Mouse (Mus musculus) spleen, adult 18-20 months (tissue): ENCODE data around the gene Morc2a.

Experiments
- DNase-seq, 2 experiments: peaks; one replicate each; pipeline ENCODE4 v3.0.0; 2022; ENCODE audit warnings: mixed read lengths in 2 of 2

Morc2a gene

DNA sequence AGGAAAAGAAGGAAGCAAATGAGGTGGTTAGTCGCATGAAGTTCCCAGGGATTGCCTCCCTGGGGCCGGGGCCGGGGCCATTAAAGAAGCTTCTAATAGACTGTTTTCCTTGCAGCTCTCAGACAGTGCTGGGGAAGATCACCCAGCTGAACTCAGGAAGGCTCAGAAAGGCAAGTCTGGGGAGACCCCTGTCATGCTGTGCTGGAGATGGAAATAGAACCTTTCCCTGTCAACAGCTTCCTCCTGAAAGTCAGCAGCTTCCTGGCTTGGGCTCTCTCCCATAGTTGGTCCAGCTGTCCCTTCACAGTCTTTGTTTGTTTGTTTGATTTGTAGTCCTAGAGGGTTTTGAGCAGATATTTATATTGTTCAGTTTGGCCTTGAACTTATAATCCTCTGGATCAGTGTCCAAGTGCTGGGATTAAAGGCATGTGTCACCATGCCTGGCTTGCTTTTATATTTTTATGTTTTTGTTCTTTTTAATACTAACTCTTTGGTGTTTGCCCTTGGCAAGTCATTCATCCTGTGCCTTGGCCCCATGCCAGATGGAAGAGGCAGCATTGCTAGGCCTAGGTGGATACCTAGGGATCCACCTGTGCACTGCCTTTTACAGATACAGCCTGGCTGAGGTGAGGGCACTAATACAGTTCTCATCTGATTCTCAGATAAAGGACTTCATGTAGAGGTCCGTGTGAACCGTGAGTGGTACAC lies 35.9 kb downstream of the Morc2a start:
- no peak for DNase-seq

DNA sequence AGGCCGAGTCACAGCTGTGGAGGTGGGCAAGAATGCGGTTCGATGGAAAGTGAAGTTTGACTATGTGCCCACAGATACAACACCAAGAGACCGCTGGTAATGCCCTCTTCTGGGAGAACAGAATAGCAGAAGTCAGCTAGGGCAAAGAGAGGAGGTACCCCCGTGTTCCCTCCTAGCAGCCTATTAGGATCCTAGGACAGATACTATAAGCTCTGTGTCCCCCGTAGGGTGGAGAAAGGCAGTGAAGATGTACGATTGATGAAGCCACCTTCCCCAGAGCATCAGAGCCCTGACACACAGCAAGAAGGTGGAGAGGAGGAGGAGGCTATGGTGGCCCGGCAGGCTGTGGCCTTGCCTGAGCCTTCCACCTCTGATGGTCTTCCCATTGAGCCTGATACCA lies 36.4 kb downstream of the Morc2a start:
- DNase-seq: no peak

DNA sequence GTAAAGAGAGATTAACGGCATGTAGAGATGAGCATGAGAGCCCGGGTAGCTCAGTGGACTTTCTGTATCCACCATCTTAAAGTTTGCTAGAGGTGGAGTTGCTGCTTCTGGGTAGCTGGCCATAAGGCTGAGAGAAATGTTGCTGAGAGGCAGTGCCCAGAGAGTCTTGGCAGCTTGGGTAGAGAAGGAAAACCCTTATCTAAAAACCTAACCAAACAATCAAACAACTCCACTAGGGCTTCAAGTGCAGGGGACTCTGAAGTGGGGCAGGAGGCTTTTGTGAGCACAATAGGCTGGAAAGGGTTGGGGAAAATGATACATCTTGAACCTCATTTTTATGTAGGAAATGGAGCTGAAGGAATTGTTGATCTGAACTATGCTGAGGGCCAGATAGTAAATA lies 37.3 kb downstream of the Morc2a start:
- DNase-seq: no peak

DNA sequence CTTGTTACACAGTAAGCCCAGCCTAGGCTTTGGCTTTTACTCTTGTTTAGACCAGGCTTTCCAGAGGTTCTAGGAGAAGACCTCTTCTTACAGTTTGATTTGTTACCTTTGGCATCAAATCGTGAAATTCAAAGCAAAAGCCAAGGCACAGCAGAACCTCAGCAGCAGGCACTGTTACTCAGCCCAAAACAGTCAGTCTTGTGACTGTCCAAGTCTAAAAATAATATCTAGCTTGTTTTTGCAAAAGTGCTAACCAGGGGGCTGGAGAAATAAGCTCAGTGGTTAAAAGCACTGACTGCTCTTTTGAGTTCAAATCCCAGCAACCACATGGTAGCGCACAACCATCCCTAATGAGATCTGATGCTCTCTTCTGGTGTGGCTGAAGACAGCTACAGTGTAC lies 37.9 kb downstream of the Morc2a start:
- DNase-seq: no peak

DNA sequence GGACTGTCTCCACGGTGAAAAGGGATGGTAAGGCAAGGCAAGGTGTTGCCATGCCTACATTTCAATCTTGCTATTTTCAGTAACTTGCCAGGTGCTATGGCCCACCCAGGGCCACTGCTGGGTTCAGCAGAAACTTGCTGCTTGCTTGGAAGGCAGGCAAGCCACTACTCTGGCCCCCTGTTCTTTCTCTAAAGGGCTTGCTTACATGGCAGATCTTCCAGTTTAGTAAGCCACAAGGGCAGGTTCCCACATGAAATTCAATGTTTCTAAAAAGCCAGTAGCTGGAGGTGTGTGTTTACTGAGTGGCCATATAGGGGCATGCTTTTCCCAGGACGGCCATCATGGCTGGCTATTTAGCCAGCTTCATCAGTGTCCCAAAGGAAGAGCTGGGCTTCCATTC lies 42.8 kb downstream of the Morc2a start:
- DNase-seq: no peak

DNA sequence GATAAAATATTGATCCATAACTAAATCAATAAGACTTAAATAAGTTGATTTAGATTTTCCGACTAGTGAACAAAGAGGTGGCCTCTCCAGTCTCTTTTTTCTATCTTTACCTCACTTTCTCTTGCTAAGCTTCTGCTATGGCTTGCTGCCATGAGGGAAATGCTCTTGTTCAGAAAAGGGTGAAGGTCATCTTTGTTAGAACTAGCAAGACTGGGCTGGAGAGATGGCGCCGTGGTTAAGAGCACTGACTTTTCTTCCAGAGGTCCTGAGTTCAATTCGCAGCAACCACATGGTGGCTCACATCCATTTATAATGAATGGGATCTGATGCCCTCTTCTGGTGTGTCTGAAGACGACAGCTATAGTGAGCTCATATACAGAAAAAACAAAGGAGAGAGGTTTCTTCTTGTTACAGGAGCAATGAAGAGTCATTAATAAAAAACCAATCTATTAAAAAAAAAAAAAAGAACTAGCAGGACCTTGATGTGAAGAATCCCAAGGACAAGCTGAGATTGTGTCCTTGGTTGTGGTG lies 47.2 kb downstream of the Morc2a start:
- DNase-seq: no peak

DNA sequence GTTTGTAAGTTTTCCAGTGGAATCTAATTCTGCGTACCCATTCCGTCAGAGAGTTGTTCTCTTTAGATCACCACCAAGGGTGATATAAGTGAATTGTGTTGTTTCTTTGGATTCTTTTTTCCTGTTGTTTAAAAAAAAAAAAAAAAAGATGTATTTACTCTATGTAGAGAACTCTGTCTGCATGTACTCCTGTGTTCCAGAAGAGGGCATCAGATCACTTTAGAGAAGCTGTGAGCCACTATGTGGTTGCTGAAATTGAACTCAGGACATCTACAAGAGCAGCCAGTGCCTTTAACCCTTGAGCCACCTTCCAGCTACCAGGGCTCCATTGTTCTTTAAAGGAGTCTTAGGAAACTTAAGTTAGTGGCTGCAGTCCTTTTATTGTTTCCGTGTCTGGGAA lies 48.5 kb downstream of the Morc2a start:
- no peak for DNase-seq

DNA sequence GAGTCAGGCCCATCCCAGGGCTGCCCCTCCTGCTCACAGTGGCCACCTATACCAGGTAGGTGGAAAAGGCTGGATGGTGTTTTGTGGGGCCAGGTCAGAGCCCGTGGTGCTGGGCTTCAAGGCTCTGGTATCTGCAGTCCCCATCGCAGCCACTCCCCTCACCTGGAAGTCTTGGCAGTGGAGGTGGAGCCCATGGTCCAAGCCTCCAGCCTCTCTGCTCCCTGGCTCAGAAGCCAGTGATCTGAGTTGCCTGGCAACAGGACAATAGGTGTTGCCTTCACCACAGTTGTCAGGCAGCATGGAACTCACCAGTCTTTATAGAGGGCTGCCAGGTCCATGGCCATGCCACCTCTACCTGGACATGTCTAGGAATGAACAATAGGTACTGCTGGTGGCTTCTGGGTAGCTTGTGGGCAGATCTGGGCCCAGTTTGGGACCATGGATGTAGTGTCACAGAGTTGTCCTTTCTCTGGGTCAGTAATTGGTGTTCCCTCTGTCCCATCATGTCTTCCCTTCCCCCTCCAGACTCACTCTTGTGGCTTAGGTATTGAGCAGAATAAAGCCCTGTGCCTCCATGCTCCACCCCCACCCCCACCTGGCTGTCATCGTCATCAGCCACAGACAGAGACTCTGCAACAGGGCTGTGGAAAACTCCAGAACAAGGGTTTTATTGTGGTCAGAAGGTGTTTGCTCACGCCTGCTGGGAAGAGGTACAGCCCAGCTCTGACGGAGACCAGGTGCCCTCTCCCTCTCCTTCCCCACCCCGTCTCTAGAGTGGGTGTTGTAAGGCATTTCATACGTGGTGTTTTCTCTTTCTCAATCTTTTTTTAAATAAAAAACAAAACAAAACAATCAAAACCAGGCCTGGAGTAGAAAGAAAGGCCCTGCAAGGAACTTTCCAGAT lies 54.4 kb downstream of the Morc2a start:
- DNase-seq: no peak

DNA sequence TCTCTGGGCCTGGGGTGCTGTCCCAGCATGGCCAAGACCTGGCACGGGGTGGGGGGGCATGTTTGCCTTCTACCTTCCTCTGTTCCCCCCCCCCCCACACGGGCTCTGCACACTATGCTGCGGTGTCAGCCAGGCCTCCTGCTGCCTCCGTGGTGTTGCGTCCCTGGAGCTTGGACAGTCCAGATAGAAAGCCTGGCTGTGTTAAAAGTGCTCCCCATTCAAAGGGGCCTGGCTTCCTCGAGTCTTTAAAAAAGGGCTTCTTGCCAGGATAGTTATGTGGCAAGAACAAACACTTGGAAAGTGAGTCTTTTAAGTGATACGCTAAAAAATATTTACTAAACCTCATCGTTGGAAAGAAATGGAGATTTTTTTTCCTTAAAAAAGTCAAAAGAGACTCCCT lies 55.4 kb downstream of the Morc2a start:
- no peak for DNase-seq

DNA sequence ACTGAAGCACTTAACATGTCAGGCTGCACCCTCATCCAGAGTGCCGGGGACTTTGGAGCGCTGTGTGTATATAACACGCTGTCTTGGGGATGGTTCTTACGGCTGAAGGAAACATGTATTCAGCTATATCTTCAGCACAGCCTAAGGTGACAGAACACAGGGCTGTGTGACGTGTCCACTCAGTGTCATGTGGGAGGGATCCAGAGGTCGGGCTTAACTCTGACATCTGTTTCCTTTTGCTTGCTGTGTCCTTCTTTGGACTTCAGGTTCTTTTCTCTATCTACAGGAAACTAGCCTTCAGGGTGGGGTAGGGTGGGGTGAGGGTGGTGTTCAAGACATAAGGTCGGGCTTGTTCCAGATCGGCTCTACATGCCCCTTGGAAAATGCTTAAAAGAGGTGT lies 58.1 kb downstream of the Morc2a start:
- no peak for DNase-seq

DNA sequence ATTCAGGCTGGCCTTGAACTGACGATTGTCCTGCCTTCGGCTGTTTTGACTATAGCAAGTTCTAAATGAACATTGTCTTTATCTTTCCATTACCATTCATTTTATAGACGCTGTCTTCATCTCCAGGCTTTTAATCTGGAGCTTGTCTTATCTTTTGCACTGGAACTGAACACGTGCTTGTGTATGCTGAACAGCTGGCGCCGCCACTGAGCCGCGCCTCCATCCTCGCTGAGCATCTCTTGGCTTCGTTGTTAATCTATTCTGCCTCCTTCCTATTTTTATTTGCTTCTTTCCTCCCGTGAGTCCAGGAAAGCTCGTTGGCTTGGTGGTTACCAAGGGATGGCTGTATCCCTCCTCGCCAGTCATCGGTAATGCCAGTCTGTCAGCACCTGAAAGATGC lies 61.2 kb downstream of the Morc2a start:
- no peak for DNase-seq

DNA sequence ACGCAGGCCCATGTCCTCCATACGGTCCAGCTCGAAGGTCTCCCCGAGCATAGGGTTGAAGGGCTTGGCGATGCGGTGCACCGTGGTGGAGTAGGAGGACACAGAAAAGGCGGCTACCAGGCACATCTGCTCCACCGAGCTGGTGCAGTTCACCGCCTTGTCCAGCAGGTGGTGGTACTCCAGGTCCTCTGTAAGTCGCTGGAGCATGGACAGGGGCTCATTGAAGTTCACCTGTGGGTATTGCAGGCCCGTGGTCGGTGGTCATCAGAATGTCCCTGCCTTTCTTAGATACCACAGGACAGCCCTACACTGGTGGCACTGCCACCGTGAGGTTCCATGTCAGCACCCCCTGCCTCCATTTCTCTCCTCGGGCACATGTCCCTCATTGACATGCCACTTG lies 65.5 kb downstream of the Morc2a start:
- peak in 1 of 2 experiments; percentile 45 for DNase-seq

DNA sequence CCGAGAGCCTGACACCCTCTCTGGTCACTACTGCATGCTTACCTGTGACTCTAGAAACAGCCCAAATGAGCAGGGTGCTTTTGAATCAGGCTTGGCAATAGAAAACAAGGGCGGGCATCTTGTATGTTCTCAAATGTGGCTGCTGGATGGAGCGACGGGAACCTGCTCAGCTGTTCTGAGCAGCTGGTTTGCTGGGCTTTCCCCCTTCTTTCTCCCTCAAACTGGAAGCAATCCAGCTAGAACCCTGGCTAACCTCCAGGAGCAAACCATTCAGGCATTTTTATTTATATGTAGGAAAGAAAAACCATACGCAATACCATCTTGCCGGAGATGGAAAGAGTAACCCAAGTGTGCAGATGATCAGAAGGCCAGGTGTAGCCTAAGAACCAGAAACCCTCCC lies 67.7 kb downstream of the Morc2a start:
- DNase-seq: no peak

DNA sequence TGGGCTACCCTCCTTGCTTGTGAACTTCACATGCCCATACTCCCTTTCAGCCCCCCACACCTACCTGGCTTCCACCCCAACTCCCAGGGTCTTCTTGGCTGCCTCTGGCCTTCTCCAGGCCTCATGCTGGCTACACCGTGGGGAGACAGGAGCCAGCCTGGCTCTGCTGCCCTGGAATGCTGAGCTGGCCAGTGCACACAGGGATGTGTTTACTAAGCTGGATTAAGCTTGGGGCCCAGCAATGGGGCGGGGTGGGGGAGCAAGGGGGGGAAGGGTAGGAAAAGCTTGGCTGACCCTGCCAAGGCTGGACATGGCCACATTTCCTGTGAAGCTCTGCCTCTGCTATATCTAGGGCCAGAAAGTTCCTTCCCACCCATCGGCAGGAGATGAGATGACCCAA lies 73.0 kb downstream of the Morc2a start:
- no peak for DNase-seq

DNA sequence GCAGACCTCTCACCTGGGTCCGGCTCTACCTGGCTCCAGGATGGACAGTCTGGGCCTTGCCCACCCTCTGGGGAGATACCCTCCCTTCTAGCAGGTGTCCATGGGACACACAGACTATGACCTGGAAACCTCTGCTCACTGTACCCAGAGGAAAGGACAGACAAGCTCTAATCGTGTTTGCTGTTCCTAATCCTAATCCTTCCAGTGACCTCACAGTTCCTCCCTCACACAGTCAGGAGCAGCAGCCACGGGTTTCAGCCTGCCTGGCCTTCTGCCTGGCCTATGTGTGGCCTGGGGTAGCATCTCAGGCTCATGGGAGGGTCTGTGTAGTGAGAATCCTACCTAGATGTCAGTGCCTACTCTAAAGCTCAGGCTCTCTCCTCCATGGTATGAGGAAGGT lies 73.9 kb downstream of the Morc2a start:
- no peak for DNase-seq

DNA sequence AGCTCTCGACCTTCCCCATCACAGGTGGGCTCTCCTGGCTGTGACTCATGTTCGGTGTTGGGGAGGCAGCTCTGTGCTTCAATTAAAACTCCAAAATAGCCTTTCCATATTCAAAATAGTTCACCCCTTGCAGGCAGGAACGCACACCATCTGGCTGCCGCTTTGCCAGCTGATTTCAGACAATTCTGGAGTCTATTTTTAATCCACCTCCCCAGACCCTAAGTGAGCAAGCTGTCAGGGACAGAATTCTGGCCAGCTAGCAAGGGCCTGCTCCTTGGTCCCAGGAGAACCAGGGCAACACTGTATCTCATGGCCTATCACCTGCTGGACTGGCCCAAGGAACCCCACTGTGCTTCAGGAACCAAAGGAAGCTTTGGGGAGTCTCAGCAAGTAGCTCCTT lies 74.9 kb downstream of the Morc2a start:
- DNase-seq: no peak

DNA sequence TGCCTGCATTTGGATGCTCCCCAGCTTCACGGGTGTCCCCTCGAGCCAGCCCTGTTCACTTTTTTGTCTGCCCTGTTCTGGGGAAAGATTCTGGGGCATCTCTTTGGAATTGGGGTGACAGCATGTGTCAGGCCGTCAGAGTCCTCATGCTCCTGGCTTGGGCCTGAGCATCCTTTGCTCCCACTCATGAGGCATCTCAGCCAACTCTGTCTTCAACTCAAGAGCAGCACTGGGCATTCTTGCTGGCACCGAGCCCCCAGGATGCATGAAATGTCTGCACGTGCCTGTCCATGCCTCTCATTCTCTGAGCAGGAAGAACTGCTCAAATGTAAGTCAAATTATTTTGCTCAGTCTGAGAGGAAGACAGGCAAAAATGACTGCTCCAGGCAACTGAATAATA lies 75.7 kb downstream of the Morc2a start:
- no peak for DNase-seq

DNA sequence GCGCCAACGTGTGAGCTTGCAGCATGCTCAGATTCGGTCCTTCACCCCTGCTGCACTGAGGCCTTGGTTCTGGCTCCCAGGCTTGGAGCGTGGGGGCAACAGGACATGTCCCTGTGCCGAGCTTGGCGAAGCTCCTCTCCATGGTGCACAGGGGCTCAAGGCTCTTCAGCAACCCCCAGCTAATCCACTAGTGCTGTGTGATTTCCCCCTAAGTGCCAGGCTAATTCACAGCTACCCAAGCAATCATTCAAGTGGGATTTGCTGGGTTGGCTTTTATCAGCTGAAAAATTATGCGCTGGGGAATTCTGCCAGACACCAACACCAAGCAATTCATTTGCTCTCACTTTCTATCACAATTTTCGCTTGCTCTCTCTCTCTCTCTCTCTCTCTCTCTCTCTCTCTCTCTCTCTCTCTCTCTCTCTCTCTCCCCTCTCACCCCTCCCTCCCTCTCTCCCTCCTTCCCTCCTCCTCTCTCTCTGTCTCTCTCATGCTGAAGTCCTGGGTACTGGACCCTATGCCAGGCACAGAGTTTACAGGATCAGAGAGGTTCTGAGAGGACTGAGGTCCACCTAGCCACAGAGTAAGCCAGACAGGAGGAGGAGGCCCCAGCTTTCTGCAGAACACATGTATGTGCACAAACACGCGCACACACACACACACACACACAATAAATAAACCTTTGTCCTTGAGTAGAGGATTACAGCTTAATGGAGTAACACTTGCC lies 76.5 kb downstream of the Morc2a start:
- DNase-seq: no peak

DNA sequence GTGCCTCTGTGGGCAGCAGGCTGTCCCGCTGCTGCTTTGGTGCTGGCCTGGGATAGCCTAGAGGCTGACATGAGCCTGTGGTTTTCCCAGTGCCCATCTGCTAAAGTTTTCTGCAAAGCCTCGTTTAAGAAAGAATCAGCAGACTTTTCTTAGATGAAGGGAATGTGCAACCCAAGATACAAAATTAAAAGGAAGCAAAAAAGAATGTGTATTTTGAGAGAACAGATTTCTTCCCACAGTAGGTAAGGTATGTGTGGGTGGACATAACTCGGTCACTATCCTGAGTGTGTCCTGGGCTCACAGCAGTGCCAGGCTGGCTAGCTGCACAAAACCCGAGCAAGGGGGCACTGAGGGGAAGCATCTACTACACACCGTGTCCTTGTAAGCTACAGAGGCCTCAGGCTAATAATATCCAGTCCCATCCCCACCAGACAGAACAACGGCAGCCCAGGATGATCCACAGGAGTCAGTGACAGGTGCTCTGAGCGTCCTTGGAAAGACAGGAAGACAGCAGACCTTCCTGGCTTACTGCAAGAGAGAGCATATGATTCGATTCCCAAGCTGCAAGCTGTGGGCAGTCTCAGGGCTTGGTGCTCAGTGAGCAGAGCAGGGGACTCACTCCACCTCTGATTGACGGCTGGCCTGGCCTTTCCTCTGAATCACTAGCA lies 78.6 kb downstream of the Morc2a start:
- no peak for DNase-seq

DNA sequence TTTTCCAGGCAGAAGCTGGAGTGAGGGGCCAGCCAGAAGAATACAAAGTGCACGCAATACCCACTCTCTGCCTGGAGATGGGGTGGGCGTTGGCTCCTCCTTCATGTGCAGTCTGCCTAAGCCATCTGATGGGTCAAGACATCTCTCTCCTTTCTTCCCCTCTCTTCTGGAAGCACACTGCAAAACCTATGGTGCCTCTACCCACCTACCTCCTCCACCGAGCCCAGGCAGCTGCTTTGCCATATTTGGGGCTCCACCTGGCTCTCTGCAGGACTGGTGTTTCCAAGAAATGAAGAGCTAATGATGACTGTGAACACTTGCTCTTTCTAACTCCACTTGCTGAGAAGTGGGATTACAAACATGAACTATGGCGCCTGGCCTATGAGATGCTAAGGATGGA lies 82.5 kb downstream of the Morc2a start:
- no peak for DNase-seq

DNA sequence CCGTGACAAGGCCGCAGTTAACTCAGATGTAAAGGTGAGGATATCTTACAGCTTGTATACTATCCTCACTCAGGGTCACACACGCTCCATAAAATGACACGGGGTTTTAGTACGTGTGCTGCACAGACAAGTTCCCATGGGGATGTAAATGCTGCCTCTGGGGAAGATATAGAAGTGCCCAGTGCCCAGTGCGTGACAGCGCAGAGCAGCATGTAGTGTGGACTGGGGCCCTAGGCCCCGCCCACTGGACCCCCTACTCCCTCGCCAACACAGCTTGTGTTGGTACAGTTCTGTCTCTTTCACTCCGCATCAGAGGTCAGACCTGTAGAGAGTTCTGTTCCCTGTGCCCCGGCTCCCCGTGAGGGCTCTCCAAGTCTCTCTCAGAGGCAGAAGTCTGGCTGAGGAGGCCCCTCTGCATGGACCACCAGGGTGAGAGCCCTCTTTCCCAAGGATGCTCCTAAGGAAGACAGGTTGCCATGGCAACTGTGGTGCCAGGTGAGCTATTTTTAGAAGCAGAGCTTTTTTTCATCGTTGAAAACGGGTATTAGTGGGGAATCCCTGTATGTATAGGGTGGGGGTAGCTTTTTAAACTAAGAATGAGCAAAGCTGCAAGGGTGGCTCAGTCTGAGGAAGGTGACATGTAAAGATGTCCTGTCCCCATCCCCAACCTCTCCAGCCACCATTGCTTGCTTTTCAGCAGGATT lies 85.1 kb downstream of the Morc2a start:
- DNase-seq: no peak

DNA sequence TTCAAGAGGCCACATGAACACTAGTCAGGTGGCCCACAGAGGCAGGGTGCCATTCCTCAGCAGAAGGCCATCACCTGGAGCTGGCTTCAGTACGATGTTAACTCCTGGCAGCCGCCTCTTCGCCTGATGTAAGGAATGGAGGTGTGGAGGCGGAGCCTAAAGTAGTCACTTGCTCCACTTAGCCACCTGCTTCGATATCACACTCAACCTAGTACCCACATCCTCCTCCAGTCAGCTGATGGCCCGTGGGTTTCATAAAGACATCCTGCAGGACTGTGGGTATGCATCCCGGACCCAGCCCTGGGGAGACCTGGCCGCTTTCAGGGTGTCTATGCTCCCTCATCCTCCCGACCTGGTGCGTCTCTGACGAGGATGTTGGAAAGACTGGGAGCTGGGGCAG lies 86.7 kb downstream of the Morc2a start:
- DNase-seq: no peak
